Mouse (Mus musculus) left cerebral cortex, adult 8-10 months (tissue): ENCODE measurements at regions not wholly inside any gene's neighbourhood (a gene's known extent, or its start where the extent isn't known, plus 50 kb on each side); places are given as distances from the start of the nearest gene placed in this dataset.

Experiments used
- DNase-seq, 2 experiments: peaks; one replicate each; pipeline ENCODE4 v3.0.0; 2022; ENCODE audit warnings: low spot score in 2 of 2

- no peak for DNase-seq
Observed at GRCm38 (mm10) chr1:73230611-73231010, 214.9 kb upstream of the Tnp1 start.

- no peak for DNase-seq
Observed at GRCm38 (mm10) chr1:73227246-73227645, 211.5 kb upstream of the Tnp1 start.

DNA sequence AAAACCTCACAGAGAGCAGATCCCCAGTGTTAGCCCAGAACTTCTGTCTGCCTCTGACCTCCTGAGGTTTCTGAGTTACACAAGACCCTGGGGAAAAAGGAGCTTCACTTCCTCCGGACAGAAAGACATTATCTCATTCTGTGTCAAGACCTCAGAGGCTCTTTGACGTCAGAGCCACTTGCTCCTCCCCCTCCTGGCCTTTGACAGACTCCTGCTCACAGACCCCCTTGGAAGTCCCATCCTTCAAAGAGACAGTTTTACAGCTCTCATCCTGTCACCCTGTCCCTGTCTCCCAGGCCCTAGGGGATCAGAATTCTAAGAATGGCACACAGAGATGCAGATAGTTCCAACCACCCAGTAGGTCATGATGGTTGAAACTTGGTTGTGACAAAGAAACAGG, 206.2 kb upstream of the Tnp1 start:
- DNase-seq = no peak

GRCm38 (mm10) chr1:73214305-73214946, 198.7 kb upstream of the Tnp1 start:
- DNase-seq = no peak

DNA sequence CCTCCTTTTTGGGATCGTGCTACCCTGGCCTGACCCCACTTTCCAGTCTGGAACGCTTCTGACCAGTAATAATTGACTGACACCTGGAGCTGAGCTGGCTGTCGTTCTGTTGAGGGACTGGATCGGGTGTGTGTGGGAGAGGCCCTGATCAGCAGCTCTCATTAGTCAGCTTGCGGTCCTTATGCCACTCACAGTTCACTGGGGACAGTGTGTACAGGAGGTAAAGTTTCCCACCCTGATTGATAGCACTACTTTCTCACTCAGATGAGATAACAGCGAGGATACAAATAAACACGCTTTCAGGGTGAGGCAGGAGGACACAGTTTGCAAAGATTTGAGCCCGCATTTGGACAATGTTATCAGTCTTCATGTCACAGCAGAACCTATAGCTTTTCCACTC, 191.7 kb upstream of the Tnp1 start:
- no peak for DNase-seq

- DNase-seq = no peak
Observed at GRCm38 (mm10) chr1:73205788-73206187, 190.1 kb upstream of the Tnp1 start.

GRCm38 (mm10) chr1:73200112-73200511, 184.4 kb upstream of the Tnp1 start:
- no peak for DNase-seq

- no peak for DNase-seq
Observed at GRCm38 (mm10) chr1:73190832-73191231, 175.1 kb upstream of the Tnp1 start.

- DNase-seq = no peak
Observed at GRCm38 (mm10) chr1:73188796-73189195, 173.1 kb upstream of the Tnp1 start.

GRCm38 (mm10) chr1:73184477-73184876, 168.8 kb upstream of the Tnp1 start:
- DNase-seq = no peak

GRCm38 (mm10) chr1:73178810-73179209, 163.1 kb upstream of the Tnp1 start:
- no peak for DNase-seq

DNA sequence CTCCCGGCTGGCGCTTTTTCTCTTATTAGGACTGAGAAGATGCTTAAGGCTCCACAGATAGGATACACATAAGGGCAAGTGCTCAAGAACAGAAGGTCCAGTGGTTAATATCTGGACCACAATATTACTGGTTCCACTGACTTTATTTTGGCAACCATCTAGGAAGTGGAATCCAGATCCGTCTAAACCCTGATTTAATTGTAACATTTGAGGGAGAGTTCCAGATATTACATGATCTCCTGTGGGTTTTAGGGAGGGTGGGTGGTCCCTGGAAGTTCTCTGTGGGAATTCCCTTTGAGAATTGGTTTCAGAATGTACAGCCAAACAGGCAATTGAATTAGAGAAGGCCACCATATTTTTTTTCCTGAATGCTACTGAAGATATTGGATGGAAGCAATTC, 161.4 kb upstream of the Tnp1 start:
- no peak for DNase-seq

GRCm38 (mm10) chr1:73170668-73171008, 154.9 kb upstream of the Tnp1 start:
- DNase-seq = no peak

- no peak for DNase-seq
Observed at GRCm38 (mm10) chr1:73169929-73170667, 154.4 kb upstream of the Tnp1 start.

- no peak for DNase-seq
Observed at GRCm38 (mm10) chr1:73169077-73169869, 153.6 kb upstream of the Tnp1 start.

GRCm38 (mm10) chr1:73160199-73160598, 144.5 kb upstream of the Tnp1 start:
- no peak for DNase-seq

DNA sequence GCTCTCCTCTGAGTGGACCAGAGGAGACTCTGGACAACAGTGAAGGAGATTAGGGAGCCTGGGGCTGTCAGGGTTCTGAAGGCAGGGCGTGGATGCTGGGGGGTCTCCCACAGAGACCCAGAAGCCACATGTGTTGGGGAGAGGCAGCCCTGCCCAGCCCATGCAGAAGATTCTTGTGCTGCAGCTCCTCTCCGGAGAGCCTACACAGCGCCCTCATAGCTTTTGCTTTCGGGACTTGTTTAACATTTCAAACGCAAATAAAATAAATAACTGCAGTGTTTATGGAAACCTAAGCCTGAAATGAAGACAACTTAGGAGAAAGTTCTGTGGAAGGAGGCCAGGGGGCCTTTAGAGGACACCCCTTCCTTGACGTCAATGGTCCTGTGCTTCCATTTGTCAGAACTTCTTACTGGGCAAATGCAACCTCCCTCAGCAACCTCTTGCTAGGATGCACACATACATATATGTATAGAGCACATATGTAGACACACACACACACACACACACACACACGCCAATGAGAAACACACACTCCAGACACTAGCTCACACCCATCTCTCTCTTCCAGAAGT, 143.8 kb upstream of the Tnp1 start:
- DNase-seq = no peak

GRCm38 (mm10) chr1:73153438-73154097, 137.9 kb upstream of the Tnp1 start:
- no peak for DNase-seq

- DNase-seq = no peak
Observed at GRCm38 (mm10) chr1:73149926-73150325, 134.2 kb upstream of the Tnp1 start.

- DNase-seq = no peak
Observed at GRCm38 (mm10) chr1:73142845-73143244, 127.1 kb upstream of the Tnp1 start.

DNA sequence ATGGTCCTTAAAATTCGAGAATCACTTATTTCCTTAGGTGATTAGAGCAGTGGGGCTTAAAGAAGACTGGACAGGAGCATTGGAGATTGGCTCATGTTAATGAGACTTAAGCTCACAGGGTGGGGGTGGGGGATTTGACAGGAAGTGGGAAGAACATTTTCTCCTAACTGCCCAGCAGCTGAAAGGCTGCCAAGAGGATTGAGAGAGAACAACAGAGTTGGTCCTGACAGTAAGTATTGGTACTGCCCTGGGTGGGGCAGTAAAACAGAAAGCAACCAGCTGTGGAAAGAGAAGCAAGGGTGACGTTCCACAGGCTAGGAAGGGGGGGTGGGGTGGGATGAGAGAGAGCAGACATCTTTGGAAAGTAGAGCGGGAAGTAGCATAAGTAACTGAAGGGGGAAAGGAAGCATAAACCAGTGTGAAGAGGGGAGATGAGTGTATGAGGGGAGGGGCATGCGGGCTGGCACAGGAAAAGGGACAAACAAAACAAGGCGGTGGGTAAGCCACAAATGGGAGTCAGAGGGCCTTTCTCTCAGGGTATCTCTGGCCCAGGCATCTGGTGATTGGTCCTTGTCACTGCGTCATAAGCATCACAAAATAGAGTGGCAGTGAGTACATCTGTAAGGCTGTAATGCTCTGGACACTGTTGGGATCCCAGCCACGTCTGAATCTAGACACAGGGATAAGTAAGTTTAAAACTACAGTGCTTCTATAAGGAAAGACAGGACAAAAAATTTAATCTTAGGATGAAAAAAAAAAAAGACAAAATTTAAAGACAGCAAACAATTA, 125.0 kb upstream of the Tnp1 start:
- DNase-seq = no peak
